Mouse (Mus musculus) forebrain, embryonic 15.5 days (tissue): ENCODE measurements at regions not wholly inside any gene's neighbourhood (a gene's known extent, or its start where the extent isn't known, plus 50 kb on each side); places are given as distances from the start of the nearest gene placed in this dataset.
"Not testable (repeated sequence)": the region's sequence is repeated elsewhere in the genome, so short reads cannot be mapped to it uniquely, and the experiment has no call there.

Experiments used
- ATAC-seq: fragments of 200-750 bp; cut with Nextera tagmentation; replicated peaks from 2 replicates; pipeline ENCODE4 v1.8.0; 2017; ENCODE audit warnings: mild to moderate bottlenecking, moderate TSS enrichment, moderate library complexity
- H3K27ac ChIP-seq: fragments of 300-500 bp; sonication (generic); replicated peaks from 2 replicates; pipeline ENCODE4 v1.5.1; 2015; ENCODE audit warnings: mild to moderate bottlenecking, inconsistent platforms
- H3K27me3 ChIP-seq: fragments of 300-500 bp; sonication (generic); 2 replicates; pipeline ENCODE4 v1.6.1; 2015; ENCODE audit warnings: inconsistent platforms
- H3K36me3 ChIP-seq: fragments of 300-500 bp; sonication (generic); 2 replicates; pipeline ENCODE4 v1.6.1; 2015; ENCODE audit warnings: mild to moderate bottlenecking, inconsistent platforms
- H3K4me1 ChIP-seq: fragments of 300-500 bp; sonication (generic); 2 replicates; pipeline ENCODE4 v1.6.1; 2015; ENCODE audit warnings: inconsistent platforms
- H3K4me2 ChIP-seq: fragments of 300-500 bp; sonication (generic); replicated peaks from 2 replicates; pipeline ENCODE4 v1.6.1; 2015; ENCODE audit warnings: mild to moderate bottlenecking, inconsistent platforms
- H3K4me3 ChIP-seq: fragments of 300-500 bp; sonication (generic); 2 replicates; pipeline ENCODE4 v1.5.1; 2015; ENCODE audit warnings: mild to moderate bottlenecking, inconsistent platforms
- H3K9ac ChIP-seq: fragments of 300-500 bp; sonication (generic); replicated peaks from 2 replicates; pipeline ENCODE4 v1.6.1; 2015; ENCODE audit warnings: mild to moderate bottlenecking, inconsistent platforms
- H3K9me3 ChIP-seq: fragments of 300-500 bp; sonication (generic); 2 replicates; pipeline ENCODE4 v1.6.1; 2016; ENCODE audit warnings: inconsistent platforms
- WGBS: fragments of 180-500 bp; shearing (Covaris S2); methylation state at CpG from one replicate; pipeline ENCODE4 v1.1.7; 2015; ENCODE audit warnings: mixed read lengths; 5-methylcytosine and 5-hydroxymethylcytosine counted together

- H3K4me2 ChIP-seq = no peak overlapping the region
- H3K36me3 ChIP-seq = no peaks in the 10 kb centered on the region
- H3K27ac ChIP-seq = no peak overlapping the region
- no peak overlapping the region for H3K9ac ChIP-seq
- ATAC-seq = no peak
- WGBS = 59% methylated on average over 7 of the region's 7 CpGs
- peaks cover 9% of the 10 kb centered on the region; the same call in 1 of the 2 replicates for H3K27me3 ChIP-seq
- no peaks in the 10 kb centered on the region for H3K9me3 ChIP-seq
- peaks cover 4% of the 10 kb centered on the region; the same call in 1 of the 2 replicates for H3K4me1 ChIP-seq
- no peak overlapping the region for H3K4me3 ChIP-seq
Observed at GRCm38 (mm10) chr13:99666086-99666485, 149.7 kb upstream of the Map1b start.

- H3K36me3 ChIP-seq, H3K4me3 ChIP-seq, H3K9ac ChIP-seq, H3K27me3 ChIP-seq, ATAC-seq, H3K9me3 ChIP-seq, H3K4me1 ChIP-seq, H3K4me2 ChIP-seq, H3K27ac ChIP-seq: not testable (repeated sequence)
- WGBS = 93% methylated on average over 12 of the region's 12 CpGs
Observed at GRCm38 (mm10) chr13:99663422-99663821, 147.1 kb upstream of the Map1b start.

GRCm38 (mm10) chr13:99647661-99648204 lies 131.4 kb upstream of the Map1b start:
- H3K9me3 ChIP-seq = no peaks in the 10 kb centered on the region
- no peak overlapping the region for H3K4me2 ChIP-seq
- no peak overlapping the region for H3K4me3 ChIP-seq
- no peak overlapping the region for H3K9ac ChIP-seq
- no peak overlapping the region for H3K27ac ChIP-seq
- H3K4me1 ChIP-seq = peaks cover 13% of the 10 kb centered on the region
- 70% methylated on average over 6 of the region's 6 CpGs for WGBS
- ATAC-seq = no peak
- H3K36me3 ChIP-seq = no peaks in the 10 kb centered on the region
- H3K27me3 ChIP-seq = no peaks in the 10 kb centered on the region

GRCm38 (mm10) chr13:99644771-99645170 lies 128.4 kb upstream of the Map1b start:
- WGBS = 57% methylated on average over 1 of the region's 1 CpGs
- Histone ChIP-seq H3K9ac (no peak overlapping the region), H3K27ac (peak overlapping the region; percentile 36), H3K36me3 (no peaks in the 10 kb centered on the region), H3K9me3 (no peaks in the 10 kb centered on the region), H3K27me3 (no peaks in the 10 kb centered on the region), H3K4me1 (peaks cover 23% of the 10 kb centered on the region), H3K4me3 (no peak overlapping the region), H3K4me2 (no peak overlapping the region)
- peak; percentile 26; the same call in 1 of the 2 replicates for ATAC-seq

GRCm38 (mm10) chr13:99642811-99643210 lies 126.5 kb upstream of the Map1b start:
- Histone ChIP-seq H3K27ac (0 out of 2 replicates have a peak overlapping the region, but pooled peaks have one; percentile 23), H3K9ac (no peak overlapping the region)
- ATAC-seq = no peak

GRCm38 (mm10) chr13:99642301-99642700 lies 126.0 kb upstream of the Map1b start:
- H3K36me3 ChIP-seq = no peaks in the 10 kb centered on the region
- 55% methylated on average over 5 of the region's 5 CpGs for WGBS
- no peak overlapping the region for H3K9ac ChIP-seq
- H3K4me1 ChIP-seq = peaks cover 23% of the 10 kb centered on the region
- peak overlapping the region; percentile 23; the same call in 1 of the 2 replicates for H3K27ac ChIP-seq
- no peak for ATAC-seq
- no peak overlapping the region for H3K4me2 ChIP-seq
- H3K9me3 ChIP-seq = no peaks in the 10 kb centered on the region
- H3K27me3 ChIP-seq = no peaks in the 10 kb centered on the region
- H3K4me3 ChIP-seq = no peak overlapping the region

More at GRCm38 (mm10) chr13:99642811-99643210, 126.5 kb upstream of the Map1b start:
- WGBS = 22% methylated on average over 5 of the region's 5 CpGs
- no peak overlapping the region for H3K4me2 ChIP-seq
- no peaks in the 10 kb centered on the region for H3K9me3 ChIP-seq
- H3K4me1 ChIP-seq = peaks cover 23% of the 10 kb centered on the region
- no peaks in the 10 kb centered on the region for H3K36me3 ChIP-seq
- H3K4me3 ChIP-seq = no peak overlapping the region
- H3K27me3 ChIP-seq = no peaks in the 10 kb centered on the region

- H3K27me3 ChIP-seq = no peaks in the 10 kb centered on the region
- ATAC-seq = peak; percentile 74
- 64% methylated on average over 22 of the region's 22 CpGs for WGBS
- no peaks in the 10 kb centered on the region for H3K9me3 ChIP-seq
- peaks cover 23% of the 10 kb centered on the region for H3K4me1 ChIP-seq
- no peaks in the 10 kb centered on the region for H3K36me3 ChIP-seq
- H3K9ac ChIP-seq = no peak overlapping the region
- H3K27ac ChIP-seq = peak overlapping the region; percentile 23; the same call in 1 of the 2 replicates
- H3K4me3 ChIP-seq = no peak overlapping the region
- no peak overlapping the region for H3K4me2 ChIP-seq
Observed at GRCm38 (mm10) chr13:99641386-99642165, 125.2 kb upstream of the Map1b start.

GRCm38 (mm10) chr13:99632706-99633105 lies 116.4 kb upstream of the Map1b start:
- Histone ChIP-seq H3K27ac (no peak overlapping the region), H3K9me3 (no peaks in the 10 kb centered on the region), H3K9ac (no peak overlapping the region), H3K4me3 (no peak overlapping the region), H3K4me1 (0 out of 2 replicates have a peak, but pooled peaks cover 3% of the 10 kb centered on the region), H3K36me3 (no peaks in the 10 kb centered on the region), H3K4me2 (no peak overlapping the region), H3K27me3 (no peaks in the 10 kb centered on the region)
- WGBS = 62% methylated on average over 5 of the region's 5 CpGs
- ATAC-seq = no peak

GRCm38 (mm10) chr13:99630800-99631199 lies 114.5 kb upstream of the Map1b start:
- H3K36me3 ChIP-seq = no peaks in the 10 kb centered on the region
- H3K27me3 ChIP-seq = no peaks in the 10 kb centered on the region
- 81% methylated on average over 3 of the region's 3 CpGs for WGBS
- no peak for ATAC-seq
- H3K4me2 ChIP-seq = no peak overlapping the region
- no peak overlapping the region for H3K27ac ChIP-seq
- no peaks in the 10 kb centered on the region for H3K9me3 ChIP-seq
- no peak overlapping the region for H3K4me3 ChIP-seq
- 0 out of 2 replicates have a peak, but pooled peaks cover 3% of the 10 kb centered on the region for H3K4me1 ChIP-seq
- no peak overlapping the region for H3K9ac ChIP-seq

GRCm38 (mm10) chr13:99630356-99630755 lies 114.0 kb upstream of the Map1b start:
- Histone ChIP-seq H3K4me3 (no peak overlapping the region), H3K27me3 (no peaks in the 10 kb centered on the region), H3K9me3 (no peaks in the 10 kb centered on the region), H3K36me3 (no peaks in the 10 kb centered on the region), H3K27ac (no peak overlapping the region), H3K9ac (no peak overlapping the region), H3K4me1 (0 out of 2 replicates have a peak, but pooled peaks cover 3% of the 10 kb centered on the region), H3K4me2 (no peak overlapping the region)
- WGBS = 94% methylated on average over 22 of the region's 22 CpGs
- no peak for ATAC-seq

- no peak overlapping the region for H3K4me3 ChIP-seq
- H3K27me3 ChIP-seq = no peaks in the 10 kb centered on the region
- no peak overlapping the region for H3K4me2 ChIP-seq
- no peaks in the 10 kb centered on the region for H3K9me3 ChIP-seq
- ATAC-seq = no peak
- 85% methylated on average over 4 of the region's 4 CpGs for WGBS
- H3K36me3 ChIP-seq = no peaks in the 10 kb centered on the region
- H3K27ac ChIP-seq = no peak overlapping the region
- no peaks in the 10 kb centered on the region for H3K4me1 ChIP-seq
- no peak overlapping the region for H3K9ac ChIP-seq
Observed at GRCm38 (mm10) chr13:99625196-99625595, 108.9 kb upstream of the Map1b start.

- no peak for ATAC-seq
- Histone ChIP-seq H3K9ac (no peak overlapping the region), H3K9me3 (no peaks in the 10 kb centered on the region), H3K4me3 (no peak overlapping the region), H3K27ac (no peak overlapping the region), H3K27me3 (no peaks in the 10 kb centered on the region), H3K36me3 (no peaks in the 10 kb centered on the region), H3K4me2 (no peak overlapping the region), H3K4me1 (0 out of 2 replicates have a peak, but pooled peaks cover 5% of the 10 kb centered on the region)
- 84% methylated on average over 9 of the region's 9 CpGs for WGBS
Observed at GRCm38 (mm10) chr13:99618332-99618731, 102.0 kb upstream of the Map1b start.
